Mouse (Mus musculus) kidney, adult 8-10 months (tissue): ENCODE measurements around the gene Rps18.
"Not testable (repeated sequence)": the region's sequence is repeated elsewhere in the genome, so short reads cannot be mapped to it uniquely, and the experiment has no call there.

ENCODE experiments used
- DNase-seq, 2 experiments: peaks; one replicate each; pipeline ENCODE4 v3.0.0; 2022

Rps18 gene

DNA sequence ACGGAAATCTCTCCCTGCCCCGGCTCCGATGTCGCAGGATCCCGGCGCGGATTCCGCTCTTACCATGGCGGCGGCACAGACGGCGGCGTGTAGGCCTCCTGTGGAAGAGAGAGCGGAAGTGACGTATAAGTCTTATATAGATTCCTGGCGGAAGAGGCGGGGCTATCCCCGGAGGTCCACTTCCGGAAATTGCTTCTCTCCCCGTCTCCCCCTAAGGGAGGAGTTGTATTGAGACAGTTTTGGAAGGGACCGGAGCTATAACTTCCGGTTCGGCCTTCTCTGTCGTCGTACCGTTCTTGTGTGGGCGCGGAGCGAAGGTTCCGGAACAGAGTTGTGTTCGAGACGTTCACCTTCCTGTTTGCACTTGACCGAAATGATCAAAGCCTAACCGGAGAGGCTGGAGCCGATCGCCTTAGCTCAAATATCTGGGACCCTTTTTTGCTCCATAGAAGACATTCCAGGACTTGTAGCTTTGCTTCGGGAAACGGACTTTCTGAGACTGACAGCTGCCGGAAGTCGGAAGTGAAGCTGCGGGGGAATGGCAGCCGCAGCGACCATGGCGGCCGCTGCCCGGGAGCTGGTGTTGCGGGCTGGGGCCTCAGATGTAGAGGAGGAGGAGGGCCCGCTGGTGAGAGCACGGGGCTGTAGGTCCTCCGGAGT, at the start of gene Rps18, which contains the start of gene Vps52:
Gene Rps18, minus strand, starts transcription at position 447 of the 660 bp plus-strand sequence.
Gene Vps52, plus strand, starts transcription at position 258 of the 660 bp plus-strand sequence.
- DNase-seq = peak; percentile 98 to 99

DNA sequence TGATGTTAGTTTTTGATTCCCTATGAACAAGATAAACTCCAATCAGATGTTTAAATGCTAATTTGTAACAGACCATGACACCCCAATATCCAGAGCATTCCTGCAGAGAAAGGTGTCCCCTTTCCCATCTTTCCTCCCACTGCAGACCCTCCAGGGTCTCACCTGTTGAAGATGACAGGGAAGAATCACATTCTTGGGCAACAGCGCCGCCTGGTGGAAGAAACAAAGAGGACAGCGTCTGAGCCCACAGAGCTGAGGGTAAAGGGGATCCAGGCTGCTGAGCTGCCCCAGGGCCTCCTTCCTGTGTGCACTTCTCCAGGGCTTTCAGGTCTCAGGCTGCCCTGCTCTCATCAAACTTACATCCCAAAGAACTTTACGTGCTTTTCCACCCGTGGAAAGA, 47.6 kb upstream of the Rps18 start:
- no peak for DNase-seq

DNA sequence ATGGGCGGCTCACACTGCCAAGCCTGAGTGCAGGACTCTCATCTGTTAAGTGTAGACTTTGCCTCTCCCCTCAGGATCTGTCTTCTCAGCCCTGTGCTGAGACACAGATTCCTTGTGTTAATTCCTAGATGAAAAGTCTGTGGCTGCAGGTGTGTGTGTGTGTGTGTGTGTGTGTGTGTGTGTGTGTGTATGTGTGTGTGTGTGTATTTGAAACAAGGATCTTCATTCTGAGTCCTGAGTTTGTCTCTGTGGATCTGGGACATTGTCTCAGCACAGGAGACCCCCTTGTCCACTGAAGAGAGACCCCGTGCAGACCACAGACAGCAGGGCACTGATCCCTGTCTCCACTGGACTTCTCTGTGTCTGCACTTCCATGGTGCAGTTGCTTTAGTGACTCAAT, 45.0 kb upstream of the Rps18 start:
- not testable (repeated sequence) for DNase-seq

DNA sequence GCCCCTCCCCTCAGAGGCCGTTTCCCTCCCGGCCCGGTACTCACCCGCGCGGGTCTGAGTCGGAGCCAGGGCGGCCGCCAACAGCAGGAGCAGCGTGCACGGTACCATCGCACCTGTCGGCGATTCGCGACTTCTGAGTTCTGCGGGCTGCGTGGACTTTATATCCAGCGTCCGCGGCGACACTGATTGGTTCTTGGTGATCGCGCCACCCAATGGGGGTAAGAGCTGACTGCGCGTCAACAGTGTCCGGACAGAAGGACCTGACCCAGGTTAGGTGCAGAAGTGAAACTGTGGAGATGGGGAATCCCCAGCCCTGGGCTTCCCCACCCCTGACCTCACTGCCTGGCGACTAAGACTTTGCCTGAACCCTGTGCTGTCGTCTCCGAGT, 44.3 kb upstream of the Rps18 start, which contains the start of gene H2-K1:
Gene H2-K1, minus strand, starts transcription at position 198 of the 388 bp plus-strand sequence.
- peak; percentile 94 to 95 for DNase-seq

DNA sequence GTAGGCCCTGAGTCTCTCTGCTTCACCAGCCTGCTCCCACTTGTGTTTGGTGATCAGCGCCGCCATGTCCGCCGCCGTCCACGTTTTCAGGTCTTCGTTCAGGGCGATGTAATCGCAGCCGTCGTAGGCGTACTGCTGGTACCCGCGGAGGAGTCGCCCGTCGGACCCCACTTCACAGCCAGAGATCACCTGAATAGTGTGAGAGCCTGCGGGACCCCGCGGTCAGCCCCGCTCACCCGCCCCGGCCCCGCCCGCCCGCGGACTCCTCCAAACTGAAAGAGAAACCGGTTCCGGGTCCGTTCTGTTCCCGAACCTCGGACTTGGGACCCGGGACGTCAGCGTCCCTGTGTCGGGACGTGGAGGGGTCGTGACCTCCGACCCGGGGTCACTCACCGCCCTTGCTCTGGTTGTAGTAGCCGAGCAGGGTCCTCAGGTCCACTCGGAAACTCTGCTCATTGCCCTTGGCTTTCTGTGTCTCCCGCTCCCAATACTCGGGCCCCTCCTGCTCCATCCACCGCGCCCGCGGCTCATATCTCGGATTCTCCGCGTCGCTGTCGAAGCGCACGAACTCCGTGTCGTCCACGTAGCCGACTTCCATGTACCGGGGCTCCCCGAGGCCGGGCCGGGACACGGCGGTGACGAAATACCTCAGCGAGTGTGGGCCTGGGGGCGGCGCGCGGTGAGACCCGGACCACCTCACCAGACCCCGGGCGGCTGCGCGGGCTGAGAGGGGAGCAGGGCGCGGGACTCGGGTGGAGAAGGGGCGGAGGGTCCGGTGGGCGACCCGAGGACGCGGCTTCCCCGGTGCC, 43.7 kb upstream of the Rps18 start:
- DNase-seq = peak in 1 of 2 experiments; percentile 35

DNA sequence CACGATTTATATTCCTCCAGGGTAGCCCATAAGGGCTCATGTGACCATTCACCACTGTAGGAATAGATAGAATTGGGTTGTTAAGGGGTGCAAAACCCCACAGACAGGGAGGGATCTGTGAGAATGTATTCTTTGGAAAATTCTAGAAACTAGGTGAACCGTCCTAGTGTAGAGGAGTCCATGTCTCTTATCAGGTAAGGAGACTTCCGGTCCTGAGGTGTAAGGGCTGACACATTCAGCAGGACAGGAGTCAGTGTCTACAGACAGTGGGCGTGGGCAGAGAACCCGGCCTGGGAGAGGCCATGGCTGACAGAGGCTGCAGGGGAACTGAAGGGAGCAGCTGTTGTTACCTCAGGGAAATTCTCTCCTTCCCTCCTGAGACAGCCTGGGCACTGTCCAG, 42.9 kb upstream of the Rps18 start:
- not testable (repeated sequence) for DNase-seq

DNA sequence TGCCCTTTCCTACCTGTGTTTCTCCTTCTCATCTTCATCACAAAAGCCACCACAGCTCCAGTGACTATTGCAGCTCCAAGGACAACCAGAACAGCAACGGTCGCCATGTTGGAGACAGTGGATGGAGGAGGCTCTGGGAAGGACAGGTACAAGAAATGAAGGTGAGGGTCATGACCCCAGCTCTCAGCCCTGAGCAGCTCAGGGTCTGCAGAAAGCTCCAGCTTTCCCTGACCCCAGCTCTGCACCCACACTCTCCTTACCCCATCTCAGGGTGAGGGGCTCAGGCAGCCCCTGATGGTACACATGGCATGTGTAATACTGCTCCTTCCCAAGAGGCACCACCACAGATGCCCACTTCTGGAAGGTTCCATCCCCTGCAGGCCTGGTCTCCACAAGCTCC, 41.2 kb upstream of the Rps18 start:
- DNase-seq = not testable (repeated sequence)

DNA sequence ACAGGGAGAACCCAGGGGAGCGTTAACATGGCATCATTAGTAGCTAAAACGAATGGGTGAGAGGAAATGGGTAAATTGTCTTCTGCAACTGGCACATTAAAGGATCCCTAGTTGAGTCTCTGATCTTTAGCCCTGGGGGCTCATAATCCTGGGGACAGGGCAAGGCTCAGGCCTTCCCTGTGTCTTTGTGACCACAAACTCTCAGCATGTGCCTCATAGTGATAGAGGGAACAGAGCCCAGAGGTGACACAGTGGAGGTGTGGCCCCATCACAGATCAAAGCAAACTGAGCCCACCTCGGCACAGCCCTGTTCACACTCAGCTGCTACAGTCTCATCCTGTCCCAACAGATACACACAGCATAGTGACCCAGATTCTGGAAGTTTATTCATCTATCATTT, 39.9 kb upstream of the Rps18 start:
- DNase-seq = no peak

DNA sequence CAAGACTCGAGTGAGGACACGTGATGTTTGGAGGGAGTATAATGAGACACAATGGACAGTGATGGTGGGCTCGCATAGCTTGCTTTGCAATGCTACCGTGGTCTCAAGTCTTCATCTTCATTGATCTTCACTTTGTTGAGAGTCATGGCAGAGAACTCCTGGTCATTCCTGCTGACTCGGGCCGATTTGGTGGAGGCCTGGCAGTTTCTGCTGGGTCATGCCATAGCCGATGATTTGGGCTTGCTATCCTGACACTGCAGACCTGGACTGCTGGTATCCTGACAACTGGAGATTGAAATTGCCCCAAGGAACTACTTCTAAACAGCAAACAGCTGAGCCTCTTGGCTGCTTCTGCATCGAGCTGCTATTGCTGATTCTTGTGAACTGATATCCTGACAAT, 39.2 kb upstream of the Rps18 start:
- DNase-seq = no peak

DNA sequence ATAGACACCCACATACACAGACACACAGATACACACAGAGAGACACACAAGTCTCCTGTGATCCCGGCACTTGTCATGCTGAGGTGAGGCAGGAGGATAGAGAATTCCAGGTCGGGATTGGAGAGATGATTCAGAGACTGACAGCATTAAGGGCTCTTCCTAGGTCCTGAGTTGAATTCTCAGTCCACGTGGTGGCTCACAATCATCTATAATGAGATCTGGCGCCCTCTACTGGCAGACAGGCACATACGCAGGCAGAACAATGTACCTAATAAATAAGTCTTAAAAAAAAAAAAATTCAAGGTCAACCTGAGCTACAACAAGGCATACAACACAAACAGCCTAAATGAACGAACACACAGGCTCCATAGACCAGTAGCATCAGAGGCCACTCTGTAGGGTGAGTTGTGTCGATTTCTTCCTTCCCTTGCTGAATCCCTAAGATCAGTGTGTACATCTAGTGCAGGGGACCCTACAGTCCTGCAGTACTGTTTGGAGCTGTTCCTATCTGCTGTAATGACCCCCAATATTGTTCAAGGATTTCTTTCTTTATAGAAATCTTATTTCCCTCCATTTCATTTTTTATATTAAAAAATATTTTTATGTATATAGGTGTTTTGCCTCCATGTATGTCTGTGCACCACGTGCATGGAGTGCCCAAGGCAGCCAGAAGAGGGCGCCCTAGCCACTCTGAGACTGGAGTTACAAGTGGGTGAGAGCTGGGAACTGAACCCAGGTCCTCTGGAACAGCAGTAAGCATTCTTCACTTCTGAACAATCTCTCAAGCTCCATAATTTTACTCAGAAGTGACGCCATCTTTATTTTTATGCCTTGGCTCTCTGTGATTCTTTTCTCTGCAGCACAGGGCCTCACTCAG, 36.2 kb upstream of the Rps18 start:
- DNase-seq = peak; percentile 41 to 49

DNA sequence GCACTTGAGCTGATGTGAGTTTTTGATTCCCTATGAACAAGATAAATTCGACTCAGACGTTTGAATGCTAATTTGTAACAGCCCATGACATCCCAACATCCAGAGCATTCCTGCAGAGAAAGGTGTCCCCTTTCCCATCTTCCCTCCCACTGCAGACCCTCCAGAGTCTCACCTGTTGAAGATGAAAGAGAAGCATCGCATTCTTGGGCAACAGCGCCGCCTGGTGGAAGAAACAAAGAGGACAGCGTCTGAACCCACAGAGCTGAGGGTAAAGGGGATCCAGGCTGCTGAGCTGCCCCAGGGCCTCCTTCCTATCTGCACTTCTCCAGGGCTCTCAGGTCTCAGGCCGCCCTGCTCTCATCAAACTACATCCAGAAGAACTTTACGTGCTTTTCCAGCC, 26.3 kb upstream of the Rps18 start:
- DNase-seq = peak in 1 of 2 experiments; percentile 75

DNA sequence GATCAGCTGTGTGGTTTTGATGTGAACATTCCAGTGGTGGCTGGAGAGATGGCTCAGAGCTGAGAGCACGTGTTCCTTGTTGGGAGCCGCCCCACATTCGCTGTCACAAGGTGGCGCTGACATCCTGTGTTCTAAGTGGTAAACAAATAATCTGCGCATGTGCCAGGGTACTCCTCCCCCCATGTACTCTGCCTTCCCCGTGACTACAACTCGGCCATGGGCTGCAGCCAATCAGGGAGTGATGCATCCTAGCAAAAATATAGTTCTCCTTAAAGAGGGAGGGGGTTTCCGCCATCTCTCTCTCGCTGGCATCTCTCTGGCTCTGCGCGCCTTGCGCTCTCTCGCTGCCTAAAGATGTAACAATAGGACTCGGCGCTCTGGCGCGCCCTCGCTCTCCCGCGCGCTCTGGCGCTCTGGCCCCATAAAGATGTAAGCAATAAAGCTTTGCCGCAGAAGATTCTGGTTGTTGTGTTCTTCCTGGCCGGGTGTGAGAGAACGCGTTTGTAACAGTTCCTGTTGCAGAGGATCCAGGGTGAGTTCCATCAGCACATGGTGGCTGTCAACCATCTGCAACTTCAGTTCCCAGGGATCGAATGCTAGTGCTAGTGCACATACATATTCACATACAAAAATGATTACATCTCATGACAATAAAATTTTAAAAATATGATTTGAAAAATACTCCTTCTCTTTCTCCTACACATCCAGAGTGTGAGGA, 25.6 kb upstream of the Rps18 start:
- DNase-seq = peak; percentile 93 to 94

DNA sequence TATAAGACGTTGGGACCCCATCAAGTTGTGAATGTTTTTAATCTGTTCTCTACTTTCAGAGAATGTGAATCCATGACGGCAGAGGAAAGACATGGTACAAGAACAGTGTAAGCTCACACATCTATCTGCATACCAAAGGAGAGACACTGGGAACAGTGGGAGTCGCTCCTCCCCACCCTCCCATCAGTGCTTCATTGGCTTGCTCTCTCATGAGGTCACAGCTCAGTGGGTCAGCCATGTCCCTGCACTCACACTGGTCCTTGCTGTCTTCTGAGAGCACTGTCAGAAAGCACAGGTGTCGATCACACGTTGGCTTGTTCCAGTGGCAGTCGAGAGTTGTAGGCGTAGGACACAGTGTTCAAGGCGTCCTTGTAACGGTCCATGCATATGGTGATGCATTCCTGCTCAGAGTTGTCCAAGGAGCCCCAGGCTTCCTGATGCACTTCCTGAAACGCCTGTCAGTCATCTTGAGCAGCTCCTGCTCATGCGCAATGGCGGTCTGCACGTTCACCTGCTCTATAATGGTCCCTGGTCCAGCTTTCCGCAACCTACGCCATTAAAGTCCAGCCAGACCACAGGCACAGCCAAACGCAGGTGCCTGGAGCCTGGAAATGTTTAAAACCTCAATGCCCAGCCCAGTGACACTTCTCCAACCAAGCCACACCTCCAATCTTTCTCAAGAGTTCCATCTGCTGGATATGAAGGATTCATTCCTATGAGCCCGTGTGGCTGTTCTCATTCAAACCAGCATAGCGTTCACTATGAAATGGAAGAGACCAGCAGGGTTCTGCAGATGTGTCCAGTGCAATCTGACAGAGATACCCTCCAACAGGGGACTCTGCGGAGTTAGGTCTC, 24.6 kb upstream of the Rps18 start:
- no peak for DNase-seq

DNA sequence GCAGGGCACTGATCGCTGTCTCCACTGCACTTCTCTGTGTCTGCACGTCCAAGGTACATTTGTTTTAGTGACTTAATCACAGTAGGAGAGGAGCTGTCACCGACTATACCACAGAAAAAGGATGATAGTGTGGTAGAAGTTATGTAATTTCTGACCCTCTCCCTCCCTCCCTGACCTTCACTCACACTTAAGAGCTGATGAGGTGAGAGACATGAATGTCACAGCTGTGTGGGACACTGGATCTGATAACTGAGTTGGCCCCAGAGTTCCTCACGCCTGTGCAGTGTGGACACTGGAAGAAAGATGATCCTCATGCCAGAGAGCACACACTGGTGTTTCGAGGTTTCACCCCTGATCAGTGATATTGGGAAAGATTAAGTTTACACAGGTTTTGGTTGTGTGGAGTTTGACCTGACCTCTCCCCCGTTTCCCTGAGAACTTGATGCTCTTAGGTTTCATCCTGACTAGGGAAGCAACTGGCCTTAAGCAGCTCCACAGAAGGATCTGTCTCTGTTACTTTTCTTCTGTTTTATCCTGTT, 23.8 kb upstream of the Rps18 start:
- DNase-seq = no peak

DNA sequence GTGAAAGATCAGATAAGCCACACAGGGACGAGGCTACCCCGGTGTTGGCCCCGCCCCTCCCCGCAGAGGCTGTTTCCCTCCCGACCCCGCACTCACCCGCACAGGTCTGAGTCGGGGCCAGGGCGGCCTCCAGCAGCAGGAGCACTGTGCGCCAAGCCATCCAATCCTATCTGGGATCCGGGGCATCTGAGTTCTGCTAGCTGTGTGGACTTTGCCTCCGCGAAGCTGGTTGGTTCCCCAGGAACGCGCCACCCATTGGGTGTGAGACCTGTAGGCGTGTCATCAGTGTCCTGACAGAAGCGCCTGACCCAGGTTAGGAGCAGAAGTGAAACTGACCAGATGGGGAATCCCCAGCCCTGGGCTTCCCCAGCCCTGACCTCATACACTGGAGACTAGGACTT, 22.8 kb upstream of the Rps18 start:
- DNase-seq = peak; percentile 96

DNA sequence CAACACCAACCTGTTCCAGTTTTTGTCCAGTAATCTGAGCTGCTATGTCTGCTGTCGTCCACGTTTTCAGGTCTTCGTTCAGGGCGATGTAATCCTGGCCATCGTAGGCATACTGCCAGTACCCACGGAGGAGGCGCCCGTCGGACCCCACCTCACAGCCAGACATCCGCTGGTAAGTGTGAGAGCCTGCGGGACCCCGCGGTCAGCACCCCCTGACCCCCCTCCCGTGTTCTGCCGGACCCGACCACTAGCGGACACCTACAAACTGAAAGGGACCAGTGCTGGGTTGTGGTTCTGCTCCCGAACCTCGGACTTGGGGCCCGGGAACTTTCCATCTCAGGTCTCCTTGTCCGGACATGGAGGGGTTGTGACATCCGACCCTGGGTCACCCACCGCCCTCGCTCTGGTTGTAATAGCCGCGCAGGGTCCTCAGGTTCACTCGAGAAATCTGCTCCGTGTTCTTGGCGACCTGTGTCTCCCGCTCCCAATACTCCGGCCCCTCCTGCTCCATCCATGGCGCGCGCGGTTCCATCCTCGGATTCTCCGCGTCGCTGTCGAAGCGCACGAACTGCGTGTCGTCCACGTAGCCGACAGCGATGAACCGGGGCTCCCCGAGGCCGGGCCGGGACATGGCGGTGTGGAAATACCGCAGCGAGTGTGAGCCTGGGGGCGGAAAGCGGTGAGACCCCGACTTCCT, 22.2 kb upstream of the Rps18 start:
- no peak for DNase-seq

DNA sequence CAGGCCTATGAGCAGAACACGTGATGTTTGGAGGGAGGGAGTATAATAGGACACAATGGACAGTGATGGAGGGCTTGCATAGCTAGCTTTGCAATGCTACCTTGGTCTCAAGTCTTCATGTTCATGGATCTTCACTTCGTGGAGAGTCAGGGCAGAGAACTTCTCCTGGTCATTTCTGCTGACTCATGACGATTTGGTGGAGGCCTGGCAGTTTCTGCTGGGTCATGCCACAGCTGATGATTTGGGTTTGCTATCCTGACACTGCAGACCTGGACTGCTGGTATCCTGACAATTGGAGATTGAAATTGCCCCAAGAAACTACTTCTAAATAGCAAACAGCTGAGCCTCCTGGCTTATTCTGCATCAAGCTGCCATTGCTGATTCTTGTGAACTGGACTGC, 17.8 kb upstream of the Rps18 start:
- no peak for DNase-seq

DNA sequence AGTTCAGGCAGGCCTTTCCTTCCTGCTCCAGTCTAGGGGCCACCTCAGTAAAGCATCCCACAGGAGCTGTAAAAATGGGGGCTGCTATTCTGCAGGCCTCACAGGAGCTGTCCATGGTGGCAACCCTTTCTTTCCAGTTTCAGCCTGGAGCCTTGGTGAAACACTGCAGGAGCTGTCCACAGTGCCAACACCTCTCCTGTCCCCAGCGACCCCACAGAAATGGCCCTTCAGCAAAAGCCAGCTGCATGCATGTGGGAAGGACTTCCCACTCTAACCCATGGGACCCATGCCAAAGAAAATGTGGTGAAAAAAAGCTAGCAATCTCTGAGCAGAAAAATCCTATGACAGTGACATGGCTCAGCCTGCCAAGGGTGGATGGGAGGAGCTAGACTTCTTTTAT, 16.9 kb upstream of the Rps18 start:
- no peak for DNase-seq

DNA sequence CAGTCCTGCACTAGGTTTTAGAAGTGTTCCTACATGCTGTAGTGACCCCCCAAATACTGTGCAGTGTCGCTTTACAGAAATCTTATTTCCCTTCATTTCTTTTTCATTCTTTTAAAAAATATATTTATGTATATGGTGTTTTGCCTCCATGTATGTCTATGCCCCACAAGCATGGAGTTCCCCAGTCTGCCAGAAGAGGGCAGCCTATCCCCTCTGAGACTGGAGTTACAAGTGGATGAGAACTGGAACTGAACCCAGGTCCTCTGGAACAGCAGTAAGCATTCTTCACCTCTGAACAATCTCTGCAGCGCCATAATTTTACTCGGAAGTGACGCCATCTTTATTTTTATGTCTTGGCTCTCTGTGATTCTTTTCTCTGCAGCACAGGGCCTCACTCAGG, 13.6 kb upstream of the Rps18 start:
- no peak for DNase-seq

DNA sequence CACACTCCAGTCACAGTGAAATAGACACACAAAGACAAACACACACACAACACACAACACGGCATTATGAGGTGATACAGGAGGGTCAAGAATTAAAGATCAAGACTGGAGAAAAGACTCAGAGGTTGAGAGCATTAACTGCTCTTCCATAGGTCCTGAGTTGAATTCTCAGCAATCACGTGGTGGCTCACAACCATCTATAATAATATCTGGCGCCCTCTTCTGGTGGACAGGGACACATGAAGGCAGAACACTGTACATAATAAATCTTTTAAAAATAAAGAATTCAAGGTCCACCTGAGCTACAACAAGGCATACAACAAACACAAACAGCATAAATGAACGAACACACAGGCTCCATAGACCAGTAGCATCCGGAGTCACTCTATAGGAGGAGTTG, 13.1 kb upstream of the Rps18 start:
- no peak for DNase-seq

DNA sequence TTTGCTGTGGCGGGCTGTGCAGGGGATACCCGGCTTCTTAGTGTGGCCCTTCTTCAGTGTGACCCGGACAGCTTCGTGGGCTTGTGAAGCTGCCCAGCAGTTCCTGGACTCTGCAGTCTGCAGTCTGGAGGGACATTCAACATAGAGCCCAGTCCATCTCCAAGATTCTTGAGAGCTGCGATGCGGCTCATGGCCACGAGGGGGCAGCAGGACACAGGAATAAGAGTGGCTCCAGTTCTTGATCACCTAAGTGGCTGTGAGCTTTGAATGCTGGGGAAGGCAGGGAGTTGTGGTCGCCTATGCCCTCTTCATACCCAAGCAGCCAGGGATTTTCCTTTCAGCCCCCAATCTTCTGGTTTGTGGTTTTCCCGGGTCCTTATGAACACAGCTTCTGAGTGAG, 12.7 kb upstream of the Rps18 start:
- DNase-seq = peak; percentile 69 to 89
